Mouse (Mus musculus) brown adipose tissue, adult 24 weeks (tissue): ENCODE results near the gene Smc3. TPM values are rescaled to one million over a fixed set of nuclear protein-coding genes. Genes with fewer than 3 reads are reported as not detected.
"Not testable (repeated sequence)": the region's sequence is repeated elsewhere in the genome, so short reads cannot be mapped to it uniquely, and the experiment has no call there.

Source experiments
- H3K27ac ChIP-seq: fragments of 200-500 bp; replicated peaks from 2 replicates; pipeline ENCODE4 v1.5.1; 2012; ENCODE audit warnings: low read depth, mild to moderate bottlenecking, low read length
- H3K4me1 ChIP-seq: fragments of 200-500 bp; 2 replicates; pipeline ENCODE4 v1.6.1; 2012; ENCODE audit warnings: low read length, mixed read lengths; ENCODE audit not compliant: control insufficient read depth, insufficient read depth, insufficient read length
- H3K4me3 ChIP-seq: fragments of 200-500 bp; 2 replicates; pipeline ENCODE4 v1.5.1; 2012; ENCODE audit warnings: low read depth, mild to moderate bottlenecking, low read length, moderate library complexity; ENCODE audit not compliant: insufficient read depth
- polyA plus RNA-seq: library from polyadenylated mRNA; stranded (reverse); fragments of >200 nt; gene quantifications from 2 replicates; pipeline ENCODE4 v1.2.4, GENCODE M21; 2012; ENCODE audit not compliant: missing spikeins, insufficient read depth, insufficient read length

Smc3 gene
- polyA plus RNA-seq, 1 experiment, result 15.1 TPM

DNA sequence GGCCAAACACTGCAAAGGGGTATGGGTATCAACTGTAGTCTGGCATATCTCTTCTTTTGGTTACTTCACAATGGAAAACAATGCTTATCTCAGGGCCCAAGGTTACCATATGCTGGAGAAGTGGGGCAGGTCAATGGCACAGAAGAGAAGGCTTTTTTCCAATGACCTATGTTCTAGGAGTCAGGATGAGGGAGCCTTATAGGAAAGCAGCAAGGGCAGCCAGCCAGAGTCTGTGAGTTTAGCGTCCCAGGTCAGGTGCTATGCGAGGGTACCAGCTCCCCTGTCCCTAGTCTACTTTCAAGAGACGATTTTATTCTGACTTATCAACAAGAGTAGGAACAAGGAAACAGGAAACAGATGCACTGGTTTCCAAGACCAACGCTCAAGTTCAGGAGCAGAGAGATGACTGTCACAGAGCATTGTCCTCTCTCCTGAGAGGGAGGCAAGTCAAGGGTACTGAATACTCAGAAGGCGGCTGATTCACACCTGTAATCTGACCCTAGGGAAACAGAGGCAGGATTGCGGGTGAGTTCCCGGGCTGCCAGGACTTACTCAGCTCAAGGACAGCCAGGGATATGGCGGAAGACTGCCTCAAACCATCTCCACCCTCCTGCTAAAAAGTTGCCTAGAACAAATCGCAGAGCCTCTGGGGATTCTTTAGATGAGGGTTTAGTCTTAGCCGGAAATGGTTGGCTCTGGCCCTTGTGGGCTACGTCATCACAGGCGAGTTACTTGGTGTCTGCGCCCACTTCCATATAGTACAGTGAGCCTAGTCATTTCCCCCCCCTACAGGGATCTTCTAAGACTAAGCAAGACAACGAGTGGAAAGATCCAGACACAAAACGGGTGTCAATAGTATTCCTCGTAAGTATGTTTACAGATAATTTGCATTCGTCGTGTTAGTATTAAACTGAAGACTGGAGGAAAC lies 28.4 kb upstream of the Smc3 start:
- no peaks in the 10 kb centered on the region for H3K4me1 ChIP-seq
- no peak overlapping the region for H3K27ac ChIP-seq
- H3K4me3 ChIP-seq, result no peak overlapping the region

DNA sequence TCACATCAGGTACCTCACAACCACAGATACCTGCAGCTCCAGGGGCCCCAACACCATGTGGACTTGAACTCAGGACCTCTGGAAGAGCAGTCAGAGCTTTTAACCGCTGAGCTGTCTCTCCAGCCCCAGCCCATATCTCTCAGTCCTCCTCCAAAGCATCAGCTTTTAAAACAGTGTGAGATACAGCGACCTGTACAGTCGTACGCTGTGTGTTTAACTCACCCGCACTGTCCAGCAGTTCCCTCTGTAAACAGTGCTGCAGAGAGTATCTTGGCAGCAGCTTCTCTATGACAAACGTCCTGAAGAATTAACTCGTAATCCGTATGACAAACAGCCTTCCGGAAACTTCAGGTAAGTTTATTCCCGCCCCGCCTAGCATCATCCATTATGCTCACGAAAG lies 27.6 kb upstream of the Smc3 start:
- no peak overlapping the region for H3K27ac ChIP-seq
- H3K4me3 ChIP-seq, result no peak overlapping the region
- no peaks in the 10 kb centered on the region for H3K4me1 ChIP-seq

GRCm38 (mm10) chr19:53573151-53573550 lies 27.0 kb upstream of the Smc3 start:
- no peak overlapping the region for H3K4me3 ChIP-seq
- no peaks in the 10 kb centered on the region for H3K4me1 ChIP-seq
- no peak overlapping the region for H3K27ac ChIP-seq

DNA sequence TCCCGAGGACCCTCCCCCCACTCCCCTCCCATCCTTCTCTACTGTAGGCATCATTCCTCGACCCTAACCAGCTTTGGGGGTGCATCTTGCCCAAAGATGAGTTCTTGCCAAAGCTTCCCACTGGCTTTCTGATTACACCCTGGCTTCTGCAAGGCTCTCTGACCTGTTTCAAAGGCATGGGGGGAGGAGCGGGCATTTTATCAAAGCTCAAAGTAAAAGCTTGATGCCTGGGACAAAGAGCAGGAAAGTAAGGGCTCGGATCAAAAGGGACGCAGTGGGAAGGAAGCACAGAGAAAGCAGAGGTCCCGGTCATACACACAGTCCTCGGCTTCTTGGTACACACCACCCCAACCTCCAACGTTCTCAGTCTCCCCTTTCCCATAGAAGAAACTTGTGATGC lies 26.1 kb upstream of the Smc3 start:
- no peak overlapping the region for H3K4me3 ChIP-seq
- H3K27ac ChIP-seq, result no peak overlapping the region
- no peaks in the 10 kb centered on the region for H3K4me1 ChIP-seq

DNA sequence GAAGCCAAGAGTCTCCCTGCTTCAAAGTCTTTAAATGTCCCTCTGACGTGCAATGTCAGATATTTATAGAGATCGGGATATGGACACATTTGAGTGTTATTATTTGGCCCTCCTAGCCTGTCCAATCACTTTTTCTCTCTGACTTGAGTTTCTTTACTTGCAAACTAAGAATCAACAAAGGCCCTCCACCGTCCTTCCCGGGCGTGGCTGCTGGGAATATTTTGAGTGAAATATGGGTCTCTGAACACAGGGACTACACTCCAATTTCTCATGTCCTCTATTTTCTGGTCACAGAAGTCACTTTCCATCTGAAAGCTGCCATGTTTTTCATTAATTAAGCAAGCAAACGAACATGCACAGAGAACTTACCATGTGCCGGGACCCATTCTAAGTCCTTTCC lies 25.7 kb upstream of the Smc3 start:
- Histone ChIP-seq H3K4me3 (no peak overlapping the region), H3K27ac (no peak overlapping the region), H3K4me1 (no peaks in the 10 kb centered on the region)

GRCm38 (mm10) chr19:53575296-53576010 lies 24.7 kb upstream of the Smc3 start:
- Histone ChIP-seq H3K4me1 (no peaks in the 10 kb centered on the region), H3K27ac (no peak overlapping the region), H3K4me3 (no peak overlapping the region)

DNA sequence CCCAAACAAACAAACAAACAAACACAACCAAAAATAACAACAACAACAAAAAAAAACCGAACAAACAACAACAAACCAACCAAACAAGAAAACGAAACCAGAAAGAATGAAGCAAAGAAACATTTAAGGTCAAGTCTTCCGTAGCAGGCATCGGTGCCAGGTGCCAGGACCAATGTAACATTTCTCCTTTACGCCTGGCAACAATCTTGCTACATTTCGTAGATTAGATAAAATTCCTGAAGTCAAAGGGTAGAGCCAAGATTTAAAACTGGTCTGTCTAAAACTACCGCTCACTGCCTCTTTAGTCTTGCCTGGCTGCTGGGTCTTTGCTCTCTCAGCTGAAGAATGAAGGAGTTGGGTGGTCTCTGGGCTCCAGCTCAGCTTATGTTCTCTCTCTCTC lies 24.1 kb upstream of the Smc3 start:
- Histone ChIP-seq H3K4me3 (no peak overlapping the region), H3K4me1 (no peaks in the 10 kb centered on the region)

DNA sequence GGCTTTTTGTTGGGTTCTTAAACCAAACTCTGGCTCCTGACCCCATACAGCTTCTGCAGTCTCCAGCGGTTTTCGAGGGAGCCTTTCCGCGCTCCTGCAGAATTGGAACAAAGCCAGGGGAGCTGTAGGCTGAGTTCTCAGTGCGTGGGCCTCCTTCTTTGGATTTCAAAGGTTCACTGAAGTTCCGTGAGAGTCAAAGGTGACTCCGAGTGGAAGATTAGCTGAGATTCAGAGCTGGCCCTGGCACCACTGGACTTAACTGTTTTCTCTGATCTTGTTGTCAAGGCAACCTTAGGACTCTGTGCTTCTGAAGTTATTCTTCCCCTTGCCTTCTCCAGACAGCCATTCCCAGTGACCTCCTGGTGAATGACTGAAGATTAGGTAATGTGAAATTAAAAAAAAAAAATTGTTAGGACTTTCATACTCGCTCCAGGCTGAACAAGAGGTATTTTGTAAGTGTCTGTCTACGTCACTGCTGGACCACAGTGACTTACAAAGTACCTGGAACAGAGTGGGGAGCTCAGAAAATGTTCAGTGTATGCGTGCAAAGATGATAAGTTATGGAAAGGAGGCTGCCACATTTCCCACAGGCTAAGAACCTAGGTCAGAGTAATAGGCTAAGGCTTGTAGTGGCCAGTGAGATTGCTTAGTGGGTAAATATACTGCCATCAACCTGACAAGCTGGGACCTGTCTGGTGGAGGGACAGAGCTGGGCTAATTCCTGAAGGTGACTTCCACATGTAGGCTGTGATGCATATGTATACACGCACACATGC lies 23.0 kb upstream of the Smc3 start:
- Histone ChIP-seq H3K27ac (no peak overlapping the region), H3K4me3 (no peak overlapping the region), H3K4me1 (no peaks in the 10 kb centered on the region)

More for the DNA sequence above, 24.1 kb upstream of the Smc3 start:
- no peak overlapping the region for H3K27ac ChIP-seq

- Histone ChIP-seq H3K4me1 (no peaks in the 10 kb centered on the region), H3K27ac (no peak overlapping the region), H3K4me3 (no peak overlapping the region)
These were observed 21.5 kb upstream of the Smc3 start for GRCm38 (mm10) chr19:53578597-53579252.

- H3K4me3 ChIP-seq, H3K27ac ChIP-seq, H3K4me1 ChIP-seq: not testable (repeated sequence)
These were observed 19.9 kb upstream of the Smc3 start for GRCm38 (mm10) chr19:53580271-53580670.

DNA sequence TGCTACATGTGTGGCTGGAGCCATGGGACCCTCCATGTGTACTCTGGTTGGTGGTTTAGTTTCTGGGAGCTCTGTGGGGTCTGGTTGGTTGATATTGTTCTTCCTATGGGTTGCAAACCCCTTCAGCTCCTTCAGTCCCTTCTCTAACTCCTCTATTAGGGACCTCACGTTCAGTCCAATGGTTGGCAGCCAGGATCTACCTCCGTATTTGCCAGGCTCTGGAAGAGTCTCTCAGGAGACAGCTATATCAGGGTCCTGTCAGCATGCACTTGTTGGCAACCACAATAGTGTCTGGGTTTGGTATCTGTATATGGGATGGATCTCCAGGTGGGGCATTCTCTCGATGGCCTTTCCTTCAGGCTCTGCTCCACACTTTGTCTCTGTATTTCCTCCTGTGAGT lies 12.5 kb upstream of the Smc3 start:
- not testable (repeated sequence) for H3K4me3 ChIP-seq, H3K4me1 ChIP-seq, H3K27ac ChIP-seq

DNA sequence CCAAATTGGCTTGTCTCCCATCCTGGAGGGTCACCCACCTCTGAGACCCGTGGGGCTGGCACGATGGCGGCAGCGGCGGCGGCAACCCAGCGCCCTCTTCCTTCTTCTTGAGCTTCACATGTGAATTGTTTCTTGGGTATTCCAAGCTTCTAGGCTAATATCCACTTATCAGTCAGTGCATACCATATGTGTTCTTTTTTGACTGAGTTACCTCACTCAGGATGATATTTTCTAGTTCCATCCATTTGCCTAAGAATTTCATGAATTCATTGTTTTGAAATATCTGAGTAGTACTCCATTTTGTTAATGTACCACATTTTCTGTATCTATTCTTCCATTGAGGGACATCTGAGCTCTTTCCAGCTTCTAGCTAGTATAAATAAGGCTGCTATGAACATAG lies 11.2 kb upstream of the Smc3 start, which contains the start of gene Nutf2-ps1:
Gene Nutf2-ps1 (minus strand): TSS at position 101 of the 400 bp plus-strand sequence.
- H3K4me1 ChIP-seq, H3K4me3 ChIP-seq, H3K27ac ChIP-seq: not testable (repeated sequence)

DNA sequence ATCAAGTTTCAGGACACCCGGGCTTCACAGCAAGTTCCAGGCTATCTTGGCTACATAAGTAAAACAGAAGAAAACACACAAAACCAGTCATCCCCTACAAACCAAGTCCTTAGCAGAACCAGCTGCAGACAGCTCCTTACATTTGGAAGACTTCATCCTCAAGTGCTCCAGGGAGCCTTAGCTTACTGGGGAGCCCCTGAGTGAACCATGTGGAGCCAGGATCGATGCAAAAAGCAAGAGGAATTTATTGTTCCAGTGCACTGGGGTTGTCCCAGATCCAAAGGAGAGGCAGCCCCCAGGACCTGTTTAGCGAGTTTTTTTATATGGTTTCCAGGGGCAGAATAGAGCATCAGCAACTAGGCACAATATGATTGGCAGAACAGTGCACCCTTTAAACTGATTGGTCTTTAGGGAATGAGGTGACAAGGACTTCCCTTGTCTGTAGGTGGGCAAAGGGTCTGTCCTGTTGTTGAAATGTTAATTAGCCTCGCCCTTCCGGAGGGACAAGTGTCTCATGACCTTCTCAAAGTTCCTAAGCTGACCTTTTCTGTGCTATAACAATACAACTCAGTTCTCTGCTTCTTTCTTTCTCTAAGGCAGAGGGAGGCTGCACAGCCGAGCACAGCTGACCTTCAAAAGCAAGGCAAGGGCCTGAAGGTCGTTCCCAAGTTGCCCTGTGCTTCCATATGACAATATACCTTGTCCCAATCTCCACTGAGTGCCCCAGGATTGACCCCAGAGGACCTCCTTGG lies 3.3 kb upstream of the Smc3 start:
- no peak overlapping the region for H3K27ac ChIP-seq
- no peak overlapping the region for H3K4me3 ChIP-seq
- H3K4me1 ChIP-seq, result no peaks in the 10 kb centered on the region
